Mouse (Mus musculus): ENCODE results near the gene Myh3. TPM values are rescaled to one million over a fixed set of nuclear protein-coding genes. Genes with fewer than 3 reads are reported as not detected.
"Not testable (repeated sequence)": the region's sequence is repeated elsewhere in the genome, so short reads cannot be mapped to it uniquely, and the experiment has no call there.

Gene Myh3
- total RNA-seq, 2 experiments from 2014 or later, result not detected

DNA sequence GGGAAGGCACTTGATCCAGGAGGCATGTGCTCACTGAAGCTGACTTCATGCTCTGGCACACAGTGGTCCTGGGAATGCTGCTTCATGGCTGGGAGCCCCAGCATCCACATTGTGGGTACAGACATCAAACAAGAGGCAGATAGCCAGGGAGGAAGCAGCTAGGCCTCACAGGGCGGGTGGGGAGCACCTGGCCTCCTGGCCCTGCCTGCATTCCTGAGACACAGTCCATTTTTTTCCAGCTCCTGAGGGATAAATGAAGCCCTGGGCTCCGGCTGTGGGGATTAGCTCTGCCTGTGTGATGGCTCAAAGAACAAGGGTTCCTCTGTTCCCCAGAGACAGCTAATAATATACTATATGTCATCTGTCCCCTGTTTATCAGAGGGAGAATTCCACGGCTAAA lies 3.1 kb upstream of the Myh3 start:
- ATAC-seq (replicated peaks; ENCODE audit: poor library complexity, severe bottlenecking), result no peak

- ATAC-seq (replicated peaks; ENCODE audit: poor library complexity, severe bottlenecking), result no peak
Observed at GRCm38 (mm10) chr11:67076781-67077180, 1.3 kb upstream of the Myh3 start.

DNA sequence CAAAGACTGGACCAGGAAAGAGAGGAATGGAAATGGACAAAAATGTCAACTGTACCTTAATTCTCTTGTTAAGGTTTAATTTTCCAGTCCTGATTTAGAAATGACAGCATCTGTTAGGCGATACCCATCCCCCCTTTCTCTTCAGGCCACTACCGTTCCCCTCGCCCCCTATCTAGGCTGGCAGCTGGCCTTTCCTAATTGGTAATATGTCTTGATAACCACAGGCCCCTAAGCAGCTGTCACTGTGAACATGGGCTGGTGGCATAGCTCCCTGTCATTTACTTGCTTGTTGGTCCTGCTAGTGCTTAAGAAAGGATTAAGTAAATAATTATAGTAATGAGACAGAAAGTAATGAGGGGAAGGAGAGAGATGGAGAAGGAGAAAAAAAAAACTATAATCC lies 665 bp upstream of the Myh3 start:
- ATAC-seq (replicated peaks; ENCODE audit: poor library complexity, severe bottlenecking), result no peak

GRCm38 (mm10) chr11:67078888-67079287 lies 788 bp downstream of the Myh3 start:
- ATAC-seq (replicated peaks; ENCODE audit: poor library complexity, severe bottlenecking), result no peak

- no peak for ATAC-seq (replicated peaks; ENCODE audit: poor library complexity, severe bottlenecking)
Observed at GRCm38 (mm10) chr11:67079740-67080139, 1.6 kb downstream of the Myh3 start.

GRCm38 (mm10) chr11:67080168-67080567 lies 2.1 kb downstream of the Myh3 start:
- ATAC-seq (replicated peaks; ENCODE audit: poor library complexity, severe bottlenecking), result peak; percentile 52

- ATAC-seq (replicated peaks; ENCODE audit: poor library complexity, severe bottlenecking), result peak; percentile 78
Observed at GRCm38 (mm10) chr11:67081125-67081649, 3.1 kb downstream of the Myh3 start.

DNA sequence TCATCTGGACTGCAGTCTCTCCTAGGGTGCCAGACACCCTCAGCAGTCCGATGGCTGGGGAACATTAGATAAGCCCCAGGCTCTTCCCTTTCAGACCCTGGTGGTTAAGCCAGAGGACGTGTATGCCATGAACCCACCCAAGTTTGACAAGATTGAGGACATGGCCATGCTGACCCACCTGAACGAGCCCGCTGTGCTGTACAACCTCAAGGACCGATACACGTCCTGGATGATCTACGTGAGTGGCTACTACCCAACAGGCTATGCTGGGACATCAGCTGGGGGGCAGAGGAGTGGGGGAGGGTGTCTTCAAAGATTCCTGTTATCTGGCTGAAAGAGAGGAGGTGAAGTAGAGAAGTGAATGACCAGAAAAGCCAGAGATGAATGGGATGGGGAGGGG lies 4.1 kb downstream of the Myh3 start:
- no peak for ATAC-seq (replicated peaks; ENCODE audit: poor library complexity, severe bottlenecking)

- no peak for ATAC-seq (replicated peaks; ENCODE audit: poor library complexity, severe bottlenecking)
Observed at GRCm38 (mm10) chr11:67082793-67083192, 4.7 kb downstream of the Myh3 start.

DNA sequence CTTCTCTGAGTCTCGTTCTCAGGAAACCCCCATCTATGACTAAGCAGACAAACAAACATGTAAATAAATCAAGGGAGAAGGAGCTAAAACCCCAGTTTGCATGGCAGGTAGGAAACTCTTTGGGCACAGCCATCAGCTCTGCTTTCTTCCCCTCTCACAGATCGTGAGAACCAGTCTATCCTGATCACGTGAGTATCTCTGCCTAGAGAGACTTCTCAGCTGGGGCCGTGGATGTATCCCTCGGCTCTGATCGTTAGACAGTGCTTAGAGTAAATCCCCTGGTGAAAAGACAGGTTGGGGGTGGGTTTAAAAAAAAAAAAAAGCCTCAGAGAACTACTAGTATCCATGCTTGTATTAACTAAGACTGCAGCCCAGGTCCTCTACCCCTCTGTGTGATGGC lies 5.1 kb downstream of the Myh3 start:
- ATAC-seq (replicated peaks; ENCODE audit: poor library complexity, severe bottlenecking), result no peak

- no peak for ATAC-seq (replicated peaks; ENCODE audit: poor library complexity, severe bottlenecking)
Observed at GRCm38 (mm10) chr11:67083712-67084340, 5.7 kb downstream of the Myh3 start.

DNA sequence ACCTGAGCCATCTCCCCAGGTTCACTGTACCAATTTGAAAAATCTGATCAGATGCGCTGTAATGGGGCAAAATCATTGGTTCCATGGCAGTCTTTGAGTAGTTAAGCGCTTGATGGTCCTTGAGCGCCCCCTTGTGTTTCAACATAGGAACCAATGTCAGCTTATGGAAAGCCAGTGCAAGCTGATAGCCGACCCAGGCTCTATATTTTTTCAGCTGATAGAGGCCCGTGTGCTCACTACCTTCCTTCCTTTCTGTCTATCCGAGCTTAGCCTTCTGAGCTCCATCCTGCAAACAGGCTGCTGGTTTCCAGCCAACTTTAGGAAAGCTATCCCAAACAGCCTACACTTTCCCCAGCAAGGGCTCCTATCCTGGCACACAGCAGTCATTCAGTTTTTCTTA lies 7.4 kb downstream of the Myh3 start:
- ATAC-seq (replicated peaks; ENCODE audit: poor library complexity, severe bottlenecking), result peak; percentile 76

- ATAC-seq (replicated peaks; ENCODE audit: poor library complexity, severe bottlenecking), result no peak
Observed at GRCm38 (mm10) chr11:67086467-67087164, 8.5 kb downstream of the Myh3 start.

- no peak for ATAC-seq (replicated peaks; ENCODE audit: poor library complexity, severe bottlenecking)
Observed at GRCm38 (mm10) chr11:67087225-67087624, 9.1 kb downstream of the Myh3 start.

GRCm38 (mm10) chr11:67092354-67092753 lies 14.3 kb downstream of the Myh3 start:
- not testable (repeated sequence) for ATAC-seq (replicated peaks; ENCODE audit: poor library complexity, severe bottlenecking)

- no peak for ATAC-seq (replicated peaks; ENCODE audit: poor library complexity, severe bottlenecking)
Observed at GRCm38 (mm10) chr11:67093201-67093600, 15.1 kb downstream of the Myh3 start.

- no peak for ATAC-seq (replicated peaks; ENCODE audit: poor library complexity, severe bottlenecking)
Observed at GRCm38 (mm10) chr11:67093652-67094051, 15.6 kb downstream of the Myh3 start.

- ATAC-seq (replicated peaks; ENCODE audit: poor library complexity, severe bottlenecking), result no peak
Observed at GRCm38 (mm10) chr11:67094470-67094869, 16.4 kb downstream of the Myh3 start.

GRCm38 (mm10) chr11:67097709-67098108 lies 19.6 kb downstream of the Myh3 start:
- no peak for ATAC-seq (replicated peaks; ENCODE audit: poor library complexity, severe bottlenecking)

DNA sequence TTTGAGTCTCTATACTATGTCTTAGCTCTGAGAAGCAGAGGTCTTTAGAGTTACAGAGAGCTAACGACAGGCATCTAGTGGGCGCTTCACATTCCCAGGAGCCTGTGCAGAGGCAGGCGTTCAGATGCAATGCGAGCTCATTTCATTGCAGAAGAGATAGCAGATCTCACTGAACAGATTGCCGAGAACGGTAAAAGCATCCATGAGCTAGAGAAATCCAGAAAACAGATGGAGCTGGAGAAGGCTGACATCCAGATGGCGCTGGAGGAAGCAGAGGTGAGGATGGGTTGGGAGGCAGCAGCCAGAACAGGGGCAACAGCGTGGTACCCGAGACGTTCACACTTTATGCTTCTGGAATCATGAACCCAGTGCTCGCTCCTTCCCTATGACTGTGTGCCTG lies 20.3 kb downstream of the Myh3 start:
- ATAC-seq (replicated peaks; ENCODE audit: poor library complexity, severe bottlenecking), result no peak

- no peak for ATAC-seq (replicated peaks; ENCODE audit: poor library complexity, severe bottlenecking)
Observed at GRCm38 (mm10) chr11:67099241-67099640, 21.1 kb downstream of the Myh3 start.

DNA sequence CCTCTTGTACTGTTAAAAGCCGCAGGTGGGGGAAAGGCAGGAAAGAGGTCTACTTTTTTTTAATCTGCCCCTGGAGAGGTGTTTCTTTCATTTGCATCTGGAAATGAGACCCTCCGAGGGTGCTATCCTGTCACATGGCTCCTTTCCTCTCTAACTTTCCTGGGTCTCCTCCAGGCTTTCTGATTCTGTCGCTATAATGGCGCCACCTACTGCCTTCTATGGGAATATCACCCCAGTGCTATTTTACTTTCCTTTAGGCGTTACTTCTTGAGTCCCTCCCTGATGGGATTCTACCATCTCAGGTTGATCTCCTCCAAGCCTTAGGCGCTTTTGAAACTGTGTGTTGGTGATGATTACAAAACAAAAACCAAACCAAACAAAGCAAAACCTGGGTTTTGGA lies 22.1 kb downstream of the Myh3 start:
- ATAC-seq (replicated peaks; ENCODE audit: poor library complexity, severe bottlenecking), result peak; percentile 54

Data from granulocyte monocyte progenitor cell, adult 5-6 weeks (primary cell).